Mouse (Mus musculus): ENCODE results near the gene Sct.

GRCm38 (mm10) chr7:141270631-141271030 is 8.3 kb downstream of the Sct start:
- TF ChIP-seq POLR2A (IDR thresholded peaks at IDR 0.05; ENCODE audit: insufficient read depth, low read length) (no peak), CTCF (IDR thresholded peaks at IDR 0.05; ENCODE audit: low read depth, low read length) (no peak), EP300 (IDR thresholded peaks at IDR 0.05; ENCODE audit: insufficient read depth, low read depth, low read length) (no peak)
